Mouse (Mus musculus) ES-E14 (cell line): ENCODE measurements around the gene Notum.

Experiments
- HCFC1 ChIP-seq: IDR thresholded peaks from 2 replicates; pipeline ENCODE4 v1.6.1; 2012; ENCODE audit warnings: low read length, inconsistent platforms, borderline replicate concordance; ENCODE audit not compliant: insufficient read depth
- ZC3H11A ChIP-seq: IDR thresholded peaks from 2 replicates; pipeline ENCODE4 v1.6.1; 2012; ENCODE audit warnings: low read depth, mild to moderate bottlenecking, inconsistent platforms, low read length, borderline replicate concordance
- ZNF384 ChIP-seq: IDR thresholded peaks from 2 replicates; pipeline ENCODE4 v1.6.1; 2012; ENCODE audit warnings: low read depth, low read length, inconsistent platforms

DNA sequence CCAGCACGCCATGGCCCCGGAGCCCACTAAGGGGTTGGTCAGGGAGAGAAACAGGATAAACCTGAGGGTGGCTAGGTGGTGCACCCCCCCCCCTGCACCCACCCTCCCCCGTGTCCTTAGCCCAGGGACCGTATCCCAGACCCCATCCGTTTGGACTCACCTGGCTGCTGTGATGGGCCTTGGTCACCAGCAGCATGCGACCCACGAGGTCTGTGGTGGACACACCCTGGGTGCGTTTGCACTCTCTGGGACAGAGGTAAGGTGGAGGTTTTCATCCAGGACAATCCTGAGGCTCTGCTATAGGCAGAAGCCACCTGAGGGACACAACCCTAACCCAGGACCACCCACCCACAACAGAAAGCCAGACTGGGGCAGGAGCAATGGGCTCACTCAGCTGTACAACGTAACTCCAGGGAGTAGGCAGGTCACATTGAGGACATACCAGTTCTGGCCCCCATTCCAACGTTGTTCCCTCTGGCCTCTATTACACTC lies 47.4 kb downstream of the Notum start:
- TF ChIP-seq ZNF384 (no peak), ZC3H11A (no peak), HCFC1 (no peak)
